Mouse (Mus musculus): ENCODE measurements at regions not wholly inside any gene's neighbourhood (a gene's known extent, or its start where the extent isn't known, plus 50 kb on each side); places are given as distances from the start of the nearest gene placed in this dataset.
A peak's percentile ranks its signal among the peaks of the same experiment; 100 is the strongest.

DNA sequence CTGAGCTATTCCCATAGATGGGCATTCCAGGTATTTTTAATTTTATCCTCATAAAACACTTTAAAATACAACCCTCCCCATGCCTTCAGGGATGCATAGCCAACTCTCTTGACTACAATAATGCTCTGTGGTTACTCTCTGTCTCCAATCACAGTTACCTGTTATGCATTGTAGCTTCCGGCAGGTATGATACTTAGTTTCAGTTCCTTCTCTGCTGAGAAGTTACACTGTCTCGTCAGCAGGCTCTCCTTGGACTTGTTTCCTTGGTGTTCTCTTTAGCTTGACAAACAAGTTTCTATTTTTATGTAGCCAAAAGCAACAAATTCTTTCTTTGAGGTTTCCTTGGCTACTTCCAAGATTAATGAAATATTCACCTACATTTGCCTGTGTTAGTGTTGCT is 126.6 kb upstream of the Pkdcc start:
- DNase-seq (ENCODE audit: low spot score in 2 of 2): no peak

DNA sequence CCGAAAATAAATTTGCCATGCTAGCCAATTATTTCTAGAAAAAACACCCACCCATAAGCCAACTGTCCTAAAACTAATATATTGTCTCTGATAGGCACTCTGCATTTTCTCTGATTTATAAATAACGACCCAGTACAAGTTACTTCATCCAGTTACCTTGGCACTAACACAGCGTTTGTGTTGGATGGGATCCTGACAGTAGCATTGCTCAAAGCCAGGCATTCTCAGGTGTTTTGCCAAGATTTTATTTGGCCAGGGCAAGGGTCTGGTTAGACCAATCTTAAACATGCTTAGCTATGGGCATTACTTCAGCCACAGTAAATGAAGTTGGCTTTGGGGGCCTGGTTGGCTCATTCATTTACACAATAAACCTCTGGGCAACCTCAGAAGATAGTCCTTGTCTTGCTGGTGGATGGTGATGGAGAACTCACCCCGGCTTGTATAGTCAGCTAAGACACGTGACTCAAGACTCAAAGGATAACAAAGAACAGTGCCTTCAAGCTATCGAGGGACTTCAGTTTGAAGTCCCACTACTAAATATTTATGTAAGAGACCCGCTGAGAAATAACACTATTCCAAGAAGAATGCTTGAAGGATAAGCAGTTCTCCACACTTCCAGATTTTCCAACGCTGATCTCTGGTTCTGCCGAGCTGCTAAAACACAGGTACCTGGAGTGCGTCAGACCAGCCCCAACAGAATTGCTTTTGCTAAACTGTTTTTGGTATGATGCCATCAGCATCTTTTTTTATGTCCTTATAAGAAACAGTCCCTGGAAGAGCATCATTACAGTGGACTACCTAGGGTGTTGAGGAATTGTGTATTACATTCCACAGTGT is 125.0 kb upstream of the Pkdcc start:
- DNase-seq (ENCODE audit: low spot score in 2 of 2): no peak

GRCm38 (mm10) chr17:83093862-83094261 is 121.2 kb upstream of the Pkdcc start:
- DNase-seq (ENCODE audit: low spot score in 2 of 2): no peak

DNA sequence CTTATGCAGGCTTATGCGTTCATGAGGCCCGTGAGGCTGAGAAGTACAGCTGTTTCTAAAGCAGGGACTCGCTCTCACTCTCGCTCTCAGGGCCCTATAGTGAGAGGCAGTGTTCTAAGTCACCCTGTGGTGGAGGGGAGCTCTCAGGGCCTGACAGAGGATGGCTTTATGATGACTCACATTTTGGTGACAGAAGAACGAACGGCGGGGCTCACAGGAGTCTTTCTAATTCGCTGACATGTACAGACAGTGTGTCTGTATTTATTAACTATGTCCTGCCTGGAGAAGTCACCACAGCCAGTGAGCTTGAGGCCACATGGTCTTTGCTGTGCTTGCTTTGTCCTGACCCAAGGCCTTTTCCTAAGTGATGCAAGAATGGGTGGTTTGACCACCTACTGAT is 118.6 kb upstream of the Pkdcc start:
- DNase-seq (ENCODE audit: low spot score in 2 of 2): no peak

DNA sequence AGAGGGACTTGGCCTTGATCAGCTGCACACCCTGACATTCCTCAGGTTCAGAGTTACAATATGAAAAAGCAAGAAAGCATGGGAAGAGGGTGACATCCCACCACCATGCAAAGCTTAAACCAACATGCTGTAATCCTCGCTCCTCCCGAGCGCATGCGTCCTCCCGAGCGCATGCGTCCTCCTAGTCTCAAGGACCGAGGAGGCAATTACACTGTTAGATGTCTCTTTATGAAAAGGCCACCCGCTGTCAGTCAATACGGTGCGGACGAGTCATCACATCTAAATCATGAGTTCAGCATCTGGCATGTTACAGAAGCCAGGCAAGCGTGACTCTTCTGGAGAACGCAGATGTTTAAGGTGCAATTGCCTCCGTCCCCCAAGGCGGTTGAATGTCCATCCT is 117.1 kb upstream of the Pkdcc start:
- DNase-seq (ENCODE audit: low spot score in 2 of 2): no peak

DNA sequence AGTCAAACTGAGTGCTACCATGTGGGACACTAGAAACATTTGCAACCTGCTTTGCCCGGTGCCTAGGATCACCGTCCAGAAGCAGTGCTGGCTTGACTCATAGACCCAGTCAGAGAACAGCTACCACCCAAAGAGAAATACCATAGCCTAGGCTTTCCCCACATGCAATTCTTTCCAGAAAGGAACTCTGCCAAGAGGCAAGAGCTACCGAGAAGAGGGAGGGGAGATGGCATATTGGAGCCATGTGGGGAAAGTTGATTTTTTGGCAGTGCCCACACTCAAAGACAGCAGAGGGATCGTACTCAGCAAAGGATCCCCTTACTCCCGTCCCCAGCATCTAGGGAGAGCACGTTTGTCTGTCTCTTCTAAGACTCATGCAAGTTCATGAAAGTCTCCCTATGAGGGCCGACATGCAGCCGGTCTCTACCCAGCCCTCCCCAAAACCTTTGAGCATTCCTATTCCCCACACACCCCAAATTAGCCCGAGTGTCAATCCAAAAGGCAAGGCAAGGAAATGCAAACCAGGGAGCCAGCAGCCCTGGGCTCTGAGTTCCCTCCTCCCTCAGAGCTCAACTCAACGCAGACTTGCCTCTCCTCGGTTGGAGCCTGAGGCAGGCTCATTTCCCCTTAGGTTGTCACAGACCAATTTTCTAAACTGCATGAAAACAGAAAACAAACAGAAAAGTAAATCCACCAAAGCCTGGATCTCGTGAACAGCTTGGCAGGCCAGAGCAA is 116.2 kb upstream of the Pkdcc start:
- DNase-seq (ENCODE audit: low spot score in 2 of 2): peak in 1 of 2 experiments; percentile 62

- DNase-seq (ENCODE audit: low spot score in 2 of 2): no peak
Measured at GRCm38 (mm10) chr17:83101035-83101434, 114.1 kb upstream of the Pkdcc start.

- no peak for DNase-seq (ENCODE audit: low spot score in 2 of 2)
Measured at GRCm38 (mm10) chr17:83101756-83102155, 113.3 kb upstream of the Pkdcc start.

DNA sequence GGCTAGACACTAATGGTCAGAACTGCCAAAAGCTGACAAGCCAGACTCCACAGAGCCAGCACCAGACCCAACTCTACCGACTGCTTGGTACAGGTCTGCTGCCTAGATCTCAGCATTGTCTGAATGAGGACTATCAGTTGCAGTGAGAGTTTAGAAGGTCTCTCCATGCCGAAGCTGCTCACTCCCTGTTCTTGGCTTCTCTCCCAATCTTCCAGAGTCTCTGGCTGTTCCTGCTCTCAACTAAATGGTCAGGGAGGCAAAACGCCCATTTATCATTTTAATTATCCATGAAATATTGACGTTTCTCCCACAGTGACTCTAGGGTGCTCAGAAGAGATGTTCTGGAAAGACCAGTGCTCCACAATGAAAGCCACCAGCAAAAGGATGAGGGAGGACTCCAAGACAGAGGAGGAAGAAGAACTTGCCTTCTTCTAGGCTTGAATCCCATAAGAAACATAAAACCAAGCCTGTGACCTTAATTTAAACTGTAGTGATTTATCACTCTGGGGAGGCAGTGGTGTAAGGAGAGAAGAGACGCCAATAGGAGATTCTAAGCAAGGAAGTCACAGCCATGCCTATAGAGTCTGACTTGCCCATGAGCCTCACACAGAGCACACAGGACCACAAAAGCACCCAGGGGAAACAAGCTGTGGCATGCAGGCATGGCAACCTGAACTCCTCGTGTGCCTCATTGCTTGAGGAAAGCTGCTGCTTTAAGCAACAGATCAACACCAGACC is 112.2 kb upstream of the Pkdcc start:
- no peak for DNase-seq (ENCODE audit: low spot score in 2 of 2)

DNA sequence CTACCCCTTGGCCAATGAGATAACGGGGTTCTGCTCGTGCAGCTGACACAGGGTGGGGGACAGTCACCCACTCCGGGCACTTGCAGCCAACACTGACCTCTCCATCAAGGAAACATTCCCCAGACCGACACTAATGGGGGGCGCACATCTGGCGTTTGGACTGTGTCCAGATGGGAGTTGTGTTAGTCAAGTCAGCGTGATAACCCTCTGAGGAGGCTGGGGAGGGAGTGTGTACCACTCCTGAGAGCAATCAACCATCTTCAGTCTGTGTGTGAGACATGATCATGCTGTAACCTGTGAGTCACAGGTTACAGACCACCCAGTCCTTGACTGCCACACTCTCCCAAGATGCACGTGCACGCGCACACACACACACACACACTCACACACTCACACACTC is 106.9 kb upstream of the Pkdcc start:
- DNase-seq (ENCODE audit: low spot score in 2 of 2): no peak

GRCm38 (mm10) chr17:83109792-83110440 is 105.2 kb upstream of the Pkdcc start:
- DNase-seq (ENCODE audit: low spot score in 2 of 2): peak; percentile 59 to 82

DNA sequence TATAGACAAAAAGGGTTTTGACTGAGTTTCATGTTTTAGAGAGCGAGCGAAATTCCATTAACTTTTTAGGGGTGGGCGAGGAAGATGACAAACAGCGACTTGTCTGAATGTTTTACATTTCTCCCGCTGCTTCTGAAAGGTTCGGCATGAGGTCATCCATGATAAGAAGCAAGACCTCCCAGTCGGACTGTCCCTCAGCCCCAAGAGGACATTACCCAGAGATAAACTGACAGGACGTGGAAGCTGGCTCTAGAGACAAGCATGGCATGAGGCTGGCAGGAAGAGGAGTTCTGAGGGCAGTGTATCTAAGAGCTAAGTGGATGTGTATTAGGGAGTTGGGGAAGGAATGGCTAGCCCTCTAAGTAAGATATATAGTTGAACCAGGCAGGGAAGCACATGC is 104.5 kb upstream of the Pkdcc start:
- DNase-seq (ENCODE audit: low spot score in 2 of 2): no peak

DNA sequence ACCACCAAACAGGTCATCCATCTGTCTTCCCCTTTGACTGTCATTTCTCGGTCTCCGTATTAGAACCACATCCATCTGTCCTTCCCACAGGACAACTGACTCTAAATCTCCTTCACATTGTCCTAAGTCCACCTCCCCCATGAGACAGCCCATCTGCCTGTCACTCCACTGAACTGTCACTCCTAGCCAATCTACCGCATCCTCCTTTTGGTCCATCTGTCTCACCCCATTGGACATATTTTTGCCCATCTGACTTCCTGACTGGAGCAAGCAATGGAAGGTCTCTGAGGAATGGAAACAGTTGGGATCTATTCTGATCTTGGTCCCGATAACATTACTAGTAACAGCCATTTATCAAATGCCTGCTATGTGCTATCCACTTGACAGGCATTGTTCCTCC is 99.9 kb upstream of the Pkdcc start:
- peak in 1 of 2 experiments; percentile 56 for DNase-seq (ENCODE audit: low spot score in 2 of 2)

DNA sequence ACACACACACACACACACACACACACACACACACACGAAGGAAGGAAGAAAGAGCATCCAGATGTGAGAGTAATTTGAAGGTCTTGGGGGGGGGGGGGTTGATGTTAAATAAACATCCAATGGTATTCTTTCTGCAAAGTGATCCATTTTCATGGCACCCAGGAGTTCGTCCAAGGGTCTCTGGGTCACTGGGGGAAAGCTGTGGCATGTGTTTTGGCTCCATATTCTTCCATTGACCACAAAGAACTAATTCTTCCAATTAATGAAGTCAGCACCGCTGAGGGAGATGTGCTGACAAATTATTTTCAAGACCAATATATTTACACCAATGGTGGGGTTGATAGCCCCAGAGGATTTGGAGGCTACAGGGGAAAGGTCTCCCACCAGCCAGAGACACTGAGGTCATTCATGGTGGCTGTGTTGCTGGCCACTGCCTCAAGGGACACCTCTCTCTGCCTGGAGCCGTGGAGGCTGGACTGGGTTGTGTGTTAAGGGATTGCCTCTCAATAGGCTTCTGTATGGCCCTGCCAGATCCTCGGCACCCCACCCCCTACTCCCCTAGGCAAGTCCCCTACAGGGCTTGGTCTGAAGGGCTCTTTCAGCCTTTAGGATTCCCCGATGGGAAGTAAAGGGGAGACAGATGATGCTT is 99.1 kb upstream of the Pkdcc start:
- DNase-seq (ENCODE audit: low spot score in 2 of 2): no peak

- DNase-seq (ENCODE audit: low spot score in 2 of 2): no peak
Measured at GRCm38 (mm10) chr17:83120665-83121232, 94.3 kb upstream of the Pkdcc start.

DNA sequence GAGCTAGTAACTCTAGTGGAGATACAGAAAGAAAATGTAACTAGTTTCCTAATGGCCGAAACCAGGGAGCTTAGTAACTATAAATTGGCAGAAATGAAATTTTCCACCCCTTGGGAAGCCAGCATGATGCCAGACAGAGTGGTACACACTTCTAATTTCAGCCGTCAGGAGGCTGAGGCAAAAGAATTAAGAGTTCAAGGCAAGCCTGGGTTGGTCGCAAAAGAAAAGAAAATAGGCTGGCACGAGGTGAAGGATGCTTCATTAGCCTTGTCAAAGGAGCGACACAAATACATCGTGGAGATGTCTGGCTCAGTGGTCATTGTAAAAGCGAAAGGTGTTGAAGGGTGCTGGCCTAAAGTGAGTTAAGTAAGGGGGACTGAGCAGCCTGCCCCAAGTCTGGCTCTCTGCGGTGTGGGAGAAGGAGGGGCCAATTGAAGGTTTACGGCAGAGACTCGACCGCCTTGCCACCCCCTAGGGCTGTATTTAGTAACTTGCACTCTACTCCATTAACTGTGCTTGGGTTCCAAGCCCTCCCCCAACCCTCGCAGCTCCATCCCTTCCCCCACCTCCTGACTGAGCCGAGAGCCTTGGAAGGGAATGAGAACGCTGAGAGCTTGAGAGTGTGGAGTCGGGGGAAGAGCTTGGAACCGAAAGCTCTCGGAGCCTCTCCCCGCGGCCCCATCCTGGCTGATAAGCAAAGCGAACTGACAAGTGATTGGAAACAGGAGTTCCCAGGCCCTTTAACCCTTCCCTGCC is 92.4 kb upstream of the Pkdcc start:
- no peak for DNase-seq (ENCODE audit: low spot score in 2 of 2)

- DNase-seq (ENCODE audit: low spot score in 2 of 2): no peak
Measured at GRCm38 (mm10) chr17:83125057-83125456, 90.0 kb upstream of the Pkdcc start.

- DNase-seq (ENCODE audit: low spot score in 2 of 2): no peak
Measured at GRCm38 (mm10) chr17:83127842-83128241, 87.2 kb upstream of the Pkdcc start.

DNA sequence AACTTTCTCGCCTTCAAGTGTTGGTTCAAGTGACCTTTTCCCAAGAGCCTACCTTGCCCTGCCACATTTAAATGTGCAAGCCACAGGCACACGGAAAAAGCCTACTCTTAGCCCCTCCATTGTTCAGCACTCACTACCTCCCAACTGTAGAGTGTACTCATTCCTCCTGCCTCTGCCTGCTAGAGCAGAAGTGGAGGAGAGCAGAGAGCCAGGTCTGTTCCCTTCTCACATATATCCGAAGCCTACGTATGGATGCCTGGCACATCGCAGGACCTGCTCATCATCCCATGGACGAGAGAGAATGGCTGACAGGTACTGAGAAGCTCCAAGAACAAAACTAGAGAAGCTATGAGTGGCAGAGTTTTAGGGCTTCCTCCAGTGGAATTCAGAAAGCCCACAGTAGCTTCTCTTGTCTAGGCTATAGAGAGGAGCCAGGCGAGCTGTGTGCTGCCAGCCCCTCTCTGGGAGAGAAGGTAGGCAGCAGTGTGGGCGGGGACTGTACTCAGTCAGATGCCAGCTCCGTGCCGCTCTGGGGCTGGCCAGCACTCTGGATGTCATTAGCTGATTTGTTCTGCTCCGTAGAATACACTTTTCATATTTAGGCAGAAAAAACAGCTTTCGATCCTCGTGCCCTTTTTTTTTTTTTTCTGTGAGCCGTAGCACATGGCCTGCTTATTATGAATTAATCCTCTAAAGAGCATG is 86.1 kb upstream of the Pkdcc start:
- peak; percentile 69 to 89 for DNase-seq (ENCODE audit: low spot score in 2 of 2)
